Mouse (Mus musculus): ENCODE results near the gene Nudcd3. TPM values are rescaled to one million over a fixed set of nuclear protein-coding genes. Genes with fewer than 3 reads are reported as not detected.

Nudcd3 gene
- total and polyA plus RNA-seq, 3 experiments, result 30.7 to 82.2 (median 35.6) TPM

DNA sequence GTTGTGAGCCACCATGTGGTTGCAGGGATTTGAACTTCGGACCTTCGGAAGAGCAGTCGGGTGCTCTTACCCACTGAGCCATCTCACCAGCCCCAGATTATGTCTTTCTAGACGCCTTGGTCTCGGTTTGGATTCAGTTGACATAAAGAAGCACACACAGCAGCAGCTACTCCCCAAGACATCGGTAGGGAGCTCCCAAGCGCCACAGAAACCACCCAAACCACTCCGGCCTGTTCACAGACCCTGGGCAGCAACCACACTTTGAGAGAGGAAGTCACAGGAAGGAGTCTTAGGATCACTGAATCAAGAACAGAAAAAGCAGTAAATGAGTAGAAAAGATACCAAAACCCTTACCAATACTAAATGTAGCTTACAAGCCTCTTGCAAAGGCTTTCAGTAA, 3.4 kb downstream of the Nudcd3 start:
- DNase-seq (ENCODE audit: extremely low read depth), result no peak
- no peaks in the 10 kb centered on the region for H3K9me3 ChIP-seq (replicated peaks; ENCODE audit: low read length)
- peaks cover 13 to 45% of the 10 kb centered on the region in 2 experiments for H3K36me3 ChIP-seq (replicated peaks in 1 of 2; ENCODE audit: control insufficient read depth in 1 of 2, insufficient read depth in 1 of 2, low read length in 1 of 2)
- dilution Hi-C loops (cut with MboI; ENCODE audit: extremely low pct_ligation_motif_present, extremely low pct_unique_long_range_greater_than_20kb, low sequenced_read_pairs) (no loop called here), in situ Hi-C loops (cut with MboI; ENCODE audit: low pct_ligation_motif_present, low pct_unique_long_range_greater_than_20kb, low sequenced_read_pairs) (loop anchor here (5.0 kb wide), 1 partner anchor 199 kb away; no protein-coding TSS in a partner anchor)
- H3K79me2 ChIP-seq (replicated peaks; ENCODE audit: control insufficient read depth, extremely low read depth, insufficient read depth, poor library complexity, severe bottlenecking), result peaks cover 67% of the 10 kb centered on the region
- peaks cover 8 to 67% of the 10 kb centered on the region in 2 experiments; a peak in 3 of 4 replicates for H3K4me1 ChIP-seq (ENCODE audit: control insufficient read depth in 1 of 2, insufficient read depth in 2 of 2)
- H3K27me3 ChIP-seq (replicated peaks), result no peaks in the 10 kb centered on the region
- H3K27ac ChIP-seq (ENCODE audit: insufficient read depth, low read depth), result no peak overlapping the region
- no peak overlapping the region for H3K4me3 ChIP-seq (replicated peaks in 1 of 3; ENCODE audit: low read depth in 2 of 3, low read length in 2 of 3, poor library complexity in 1 of 3)
- H3K9ac ChIP-seq (ENCODE audit: insufficient read depth, low read depth), result no peak overlapping the region
- H3K4me2 ChIP-seq (ENCODE audit: insufficient read depth, low read depth, poor library complexity, severe bottlenecking), result no peak overlapping the region
- no peak for TF ChIP-seq RCOR1 (conservative IDR thresholded peaks at IDR 0.05; ENCODE audit: low read depth, low read length)
- TF ChIP-seq E2F4 (IDR thresholded peaks at IDR 0.05; ENCODE audit: insufficient replicate concordance, low read depth, low read length), result no peak
- no peak for TF ChIP-seq USF1 (IDR thresholded peaks at IDR 0.05; ENCODE audit: low read depth, low read length)
- peak; percentile 51 for TF ChIP-seq RAD21 (IDR thresholded peaks at IDR 0.05; ENCODE audit: low read depth, low read length)
- TF ChIP-seq JUND (conservative IDR thresholded peaks at IDR 0.05; ENCODE audit: low read depth, low read length), result no peak
- peak; percentile 22; the same call in 1 of the 2 replicates for TF ChIP-seq SMC3 (IDR thresholded peaks at IDR 0.05; ENCODE audit: low read depth, low read length)
- TF ChIP-seq IRF4 (IDR thresholded peaks at IDR 0.05; ENCODE audit: low read depth, low read length), result no peak
- TF ChIP-seq CTCF (conservative IDR thresholded peaks at IDR 0.05 in 1 of 2, IDR thresholded peaks at IDR 0.05 in 1 of 2; ENCODE audit: low read depth in 2 of 2, low read length in 2 of 2), result peak in 1 of 2 experiments; percentile 45; a peak in 2 of 4 replicates
- peak; percentile 31; the same call in 1 of the 2 replicates for TF ChIP-seq ZNF384 (IDR thresholded peaks at IDR 0.05; ENCODE audit: low read depth, low read length)

DNA sequence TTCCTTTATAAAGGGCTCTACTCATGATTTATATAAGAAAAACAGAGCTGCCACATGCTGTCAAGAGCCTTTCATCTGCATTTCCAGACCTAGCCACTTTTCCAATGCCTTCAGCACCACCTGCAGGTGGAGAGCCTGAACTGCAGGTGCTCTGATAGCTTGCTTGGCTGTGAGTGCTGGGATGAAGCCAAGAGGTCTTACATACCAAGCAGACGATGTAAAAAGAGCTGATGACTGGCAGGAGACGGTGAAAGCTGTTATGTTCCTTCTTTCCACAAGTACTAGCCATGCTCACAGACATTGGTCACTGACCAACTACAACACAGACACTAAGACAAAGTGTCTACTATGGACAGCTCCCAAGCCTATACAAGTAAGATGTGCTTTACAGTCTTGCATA, 12.3 kb downstream of the Nudcd3 start:
- peak; percentile 88 for DNase-seq (ENCODE audit: extremely low read depth)
- Histone ChIP-seq H3K4me1 (ENCODE audit: control insufficient read depth in 1 of 2, insufficient read depth in 2 of 2) (peaks cover 7 to 41% of the 10 kb centered on the region in 2 experiments), H3K36me3 (replicated peaks in 1 of 2; ENCODE audit: control insufficient read depth in 1 of 2, insufficient read depth in 1 of 2, low read length in 1 of 2) (peaks cover 29 to 68% of the 10 kb centered on the region in 2 experiments), H3K27me3 (replicated peaks) (no peaks in the 10 kb centered on the region), H3K4me3 (replicated peaks in 1 of 3; ENCODE audit: low read depth in 2 of 3, low read length in 2 of 3, poor library complexity in 1 of 3) (no peak overlapping the region), H3K79me2 (replicated peaks; ENCODE audit: control insufficient read depth, extremely low read depth, insufficient read depth, poor library complexity, severe bottlenecking) (peaks cover 54% of the 10 kb centered on the region), H3K9ac (ENCODE audit: insufficient read depth, low read depth) (no peak overlapping the region), H3K4me2 (ENCODE audit: insufficient read depth, low read depth, poor library complexity, severe bottlenecking) (no peak overlapping the region), H3K9me3 (replicated peaks; ENCODE audit: low read length) (no peaks in the 10 kb centered on the region), H3K27ac (ENCODE audit: insufficient read depth, low read depth) (no peak overlapping the region)
- dilution Hi-C loops (cut with MboI; ENCODE audit: extremely low pct_ligation_motif_present, extremely low pct_unique_long_range_greater_than_20kb, low sequenced_read_pairs), result no loop called here
- in situ Hi-C loops (cut with MboI; ENCODE audit: low pct_ligation_motif_present, low pct_unique_long_range_greater_than_20kb, low sequenced_read_pairs), result no loop called here
- TF ChIP-seq RCOR1 (conservative IDR thresholded peaks at IDR 0.05; ENCODE audit: low read depth, low read length), result no peak
- no peak for TF ChIP-seq ELF1 (IDR thresholded peaks at IDR 0.05; ENCODE audit: low read depth, low read length)
- TF ChIP-seq MYC (IDR thresholded peaks at IDR 0.05; ENCODE audit: low read depth, low read length), result peak; percentile 90
- TF ChIP-seq BHLHE40 (IDR thresholded peaks at IDR 0.05; ENCODE audit: low read depth, low read length), result no peak
- no peak for TF ChIP-seq MAZ (IDR thresholded peaks at IDR 0.05; ENCODE audit: low read depth, low read length)
- no peak for TF ChIP-seq UBTF (IDR thresholded peaks at IDR 0.05; ENCODE audit: low read depth, low read length)
- no peak for TF ChIP-seq JUND (conservative IDR thresholded peaks at IDR 0.05; ENCODE audit: low read depth, low read length)
- TF ChIP-seq MAX (IDR thresholded peaks at IDR 0.05; ENCODE audit: low read length), result peak; percentile 37; the same call in 1 of the 2 replicates
- TF ChIP-seq CTCF (conservative IDR thresholded peaks at IDR 0.05 in 1 of 2, IDR thresholded peaks at IDR 0.05 in 1 of 2; ENCODE audit: low read depth in 2 of 2, low read length in 2 of 2), result peak; percentile 99
- no peak for TF ChIP-seq ETS1 (conservative IDR thresholded peaks at IDR 0.05; ENCODE audit: low read depth, low read length)
- no peak for TF ChIP-seq TCF12 (IDR thresholded peaks at IDR 0.05; ENCODE audit: low read depth, low read length)
- TF ChIP-seq USF1 (IDR thresholded peaks at IDR 0.05; ENCODE audit: low read depth, low read length), result no peak
- no peak for TF ChIP-seq CHD2 (IDR thresholded peaks at IDR 0.05; ENCODE audit: low read length)
- TF ChIP-seq TBP (conservative IDR thresholded peaks at IDR 0.05; ENCODE audit: low read depth, low read length), result no peak
- no peak for TF ChIP-seq HCFC1 (IDR thresholded peaks at IDR 0.05; ENCODE audit: low read depth, low read length)
- no peak for TF ChIP-seq ZMIZ1 (IDR thresholded peaks at IDR 0.05; ENCODE audit: low read depth, low read length)
- TF ChIP-seq POLR2A (IDR thresholded peaks at IDR 0.05; ENCODE audit: low read depth, low read length), result no peak
- TF ChIP-seq JUN (IDR thresholded peaks at IDR 0.05; ENCODE audit: insufficient read depth, low read depth, low read length), result no peak
- no peak for TF ChIP-seq GABPA (IDR thresholded peaks at IDR 0.05; ENCODE audit: insufficient replicate concordance, low read depth, low read length)
- no peak for TF ChIP-seq MAFK (IDR thresholded peaks at IDR 0.05; ENCODE audit: insufficient replicate concordance, low read length)
- no peak for TF ChIP-seq IRF4 (IDR thresholded peaks at IDR 0.05; ENCODE audit: low read depth, low read length)
- no peak for TF ChIP-seq MEF2A (IDR thresholded peaks at IDR 0.05; ENCODE audit: borderline replicate concordance, low read depth, low read length)
- TF ChIP-seq USF2 (conservative IDR thresholded peaks at IDR 0.05; ENCODE audit: low read depth, low read length), result no peak
- no peak for TF ChIP-seq KAT2A (IDR thresholded peaks at IDR 0.05; ENCODE audit: insufficient replicate concordance, low read length)
- peak; percentile 96 for TF ChIP-seq SMC3 (IDR thresholded peaks at IDR 0.05; ENCODE audit: low read depth, low read length)
- no peak for TF ChIP-seq CHD1 (IDR thresholded peaks at IDR 0.05; ENCODE audit: low read depth, low read length)
- 0 out of 2 replicates have a peak, but pooled peaks have one; percentile 5 for TF ChIP-seq NRF1 (IDR thresholded peaks at IDR 0.05; ENCODE audit: low read depth, low read length)
- TF ChIP-seq POLR2AphosphoS2 (IDR thresholded peaks at IDR 0.05; ENCODE audit: low read depth, low read length), result no peak
- no peak for TF ChIP-seq SIN3A (IDR thresholded peaks at IDR 0.05; ENCODE audit: low read length)
